Mouse (Mus musculus) forebrain, embryonic 11.5 days (tissue): Measurements from ENCODE around the gene Pard6a. TPM values are rescaled to one million over a fixed set of nuclear protein-coding genes. Genes with fewer than 3 reads are reported as not detected.
A peak's percentile ranks its signal among the peaks of the same experiment; 100 is the strongest.

Experiments
- ATAC-seq: fragments of 200-750 bp; cut with Nextera tagmentation; replicated peaks from 2 replicates; pipeline ENCODE4 v1.8.0; 2017; ENCODE audit warnings: moderate TSS enrichment; ENCODE audit not compliant: low FRiP score
- DNase-seq: peaks from one replicate; pipeline ENCODE4 v3.0.0-alpha.2; 2017; ENCODE audit warnings: low spot score
- H3K27ac ChIP-seq: fragments of 300-500 bp; sonication (generic); 2 replicates; pipeline ENCODE4 v1.5.1; 2014; ENCODE audit warnings: low read depth, low read length
- H3K27me3 ChIP-seq: fragments of 300-500 bp; sonication (generic); 2 replicates; pipeline ENCODE4 v1.6.1; 2014; ENCODE audit warnings: mild to moderate bottlenecking, low read length, mixed read lengths; ENCODE audit not compliant: control insufficient read depth, insufficient read depth
- H3K36me3 ChIP-seq: fragments of 300-500 bp; sonication (generic); 2 replicates; pipeline ENCODE4 v1.6.1; 2014; ENCODE audit warnings: mild to moderate bottlenecking, low read length, moderate library complexity, mixed read lengths; ENCODE audit not compliant: control insufficient read depth, insufficient read depth
- H3K4me1 ChIP-seq: fragments of 300-500 bp; sonication (generic); replicated peaks from 2 replicates; pipeline ENCODE4 v1.6.1; 2014; ENCODE audit warnings: low read length, mixed read lengths; ENCODE audit not compliant: control insufficient read depth, insufficient read depth
- H3K4me2 ChIP-seq: fragments of 300-500 bp; sonication (generic); 2 replicates; pipeline ENCODE4 v1.6.1; 2014; ENCODE audit warnings: low read depth, mild to moderate bottlenecking, low read length, moderate library complexity, mixed read lengths; ENCODE audit not compliant: severe bottlenecking
- H3K4me3 ChIP-seq: fragments of 300-500 bp; sonication (generic); 2 replicates; pipeline ENCODE4 v1.5.1; 2014; ENCODE audit warnings: low read depth, low read length
- H3K9ac ChIP-seq: fragments of 300-500 bp; sonication (generic); 2 replicates; pipeline ENCODE4 v1.6.1; 2014; ENCODE audit warnings: low read length
- H3K9me3 ChIP-seq: fragments of 300-500 bp; sonication (generic); 2 replicates; pipeline ENCODE4 v1.6.1; 2016; ENCODE audit warnings: low read length, mixed read lengths; ENCODE audit not compliant: control insufficient read depth
- WGBS: fragments of 180-500 bp; shearing (Covaris S2); extraction: QIAGEN DNeasy Blood & Tissue Kit; methylation state at CpG from one replicate; pipeline ENCODE4 v1.1.7; 2014; 5-methylcytosine and 5-hydroxymethylcytosine counted together
- polyA plus RNA-seq: library from polyadenylated mRNA; unstranded; fragments of >200 nt; fragmentation: Nextera tagmentation; extraction: Ambion mirVana; gene quantifications from 2 replicates; pipeline ENCODE4 v1.2.1, GENCODE M21; 2014

Pard6a gene
- 24.9 and 25.1 TPM in 2 replicates for polyA plus RNA-seq

DNA sequence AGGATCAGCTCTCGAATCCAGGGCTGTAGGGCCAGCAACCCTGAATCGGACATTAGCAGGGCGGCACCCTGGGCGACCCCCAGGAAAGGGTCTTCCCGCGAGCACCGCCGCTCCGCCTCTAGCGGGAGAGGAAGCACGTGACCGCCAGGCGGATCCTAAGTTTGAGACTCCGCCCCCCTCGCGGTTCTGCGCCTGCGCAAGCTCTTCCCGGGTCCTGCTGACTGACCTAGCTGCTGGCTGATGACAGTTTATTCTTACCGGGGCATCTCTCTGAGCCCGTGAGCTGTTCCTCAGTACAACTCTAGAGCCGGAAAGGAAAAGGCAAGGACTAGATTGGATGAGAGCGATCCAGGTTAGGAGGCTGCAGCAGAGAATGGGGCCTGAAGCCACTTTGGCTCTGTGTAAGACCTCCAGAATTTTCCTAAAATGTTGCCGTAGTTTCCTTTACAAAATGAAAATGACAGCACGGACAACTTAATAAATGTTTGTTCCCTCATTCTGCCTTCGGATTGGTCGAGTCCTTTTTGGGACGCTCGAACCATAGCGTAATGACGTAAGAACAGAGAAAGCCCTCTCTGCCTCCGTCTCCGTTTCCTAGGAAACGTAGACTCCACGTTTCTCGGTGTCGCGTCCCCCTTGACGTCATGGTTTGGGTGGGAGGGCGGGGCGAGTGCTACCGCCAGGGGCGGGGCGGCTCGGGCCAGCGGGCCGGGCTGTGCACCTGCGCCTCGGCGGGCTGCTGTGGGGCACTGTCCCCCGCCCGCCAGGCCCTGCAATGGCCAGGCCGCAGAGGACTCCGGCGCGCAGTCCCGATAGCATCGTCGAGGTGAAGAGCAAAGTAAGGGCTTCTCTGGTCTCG lies at the start of gene Pard6a, which contains the start of gene Acd:
Gene Pard6a, plus strand, starts transcription at position 183 of the 859 bp plus-strand sequence.
Gene Acd, minus strand, starts transcription at position 137 of the 859 bp plus-strand sequence.
- H3K27ac ChIP-seq = peak within 1 kb of the TSS; percentile 84
- H3K27me3 ChIP-seq = no peaks in the 10 kb centered on the region
- peaks cover 8% of the 10 kb centered on the region for H3K4me1 ChIP-seq
- WGBS = under 1% methylated on average over 59 of the region's 60 CpGs
- H3K4me3 ChIP-seq = peak within 1 kb of the TSS; percentile 66
- DNase-seq = peak; percentile 98
- peaks cover 6% of the 10 kb centered on the region; the same call in 1 of the 2 replicates for H3K36me3 ChIP-seq
- H3K9ac ChIP-seq = peak within 1 kb of the TSS; percentile 70
- peak; percentile 82 for ATAC-seq
- peak within 1 kb of the TSS; percentile 93 for H3K4me2 ChIP-seq
- no peaks in the 10 kb centered on the region for H3K9me3 ChIP-seq

GRCm38 (mm10) chr8:105657641-105658040 lies 43.3 kb upstream of the Pard6a start:
- no peaks in the 10 kb centered on the region for H3K4me1 ChIP-seq
- no peak overlapping the region for H3K9ac ChIP-seq
- no peak overlapping the region for H3K4me2 ChIP-seq
- ATAC-seq (no peak), DNase-seq (no peak)
- no peak overlapping the region for H3K4me3 ChIP-seq
- no peaks in the 10 kb centered on the region for H3K27me3 ChIP-seq
- H3K9me3 ChIP-seq = no peaks in the 10 kb centered on the region
- H3K36me3 ChIP-seq = peaks cover 3% of the 10 kb centered on the region; the same call in 1 of the 2 replicates
- no peak overlapping the region for H3K27ac ChIP-seq

- Histone ChIP-seq H3K27ac (no peak overlapping the region), H3K36me3 (peaks cover 5% of the 10 kb centered on the region; the same call in 1 of the 2 replicates)
- no peak for DNase-seq
Observed at GRCm38 (mm10) chr8:105661167-105661566, 39.8 kb upstream of the Pard6a start.

GRCm38 (mm10) chr8:105677891-105678290 lies 23.1 kb upstream of the Pard6a start:
- no peak overlapping the region for H3K4me3 ChIP-seq
- H3K27ac ChIP-seq = no peak overlapping the region
- no peaks in the 10 kb centered on the region for H3K4me1 ChIP-seq
- no peaks in the 10 kb centered on the region for H3K27me3 ChIP-seq
- H3K4me2 ChIP-seq = no peak overlapping the region
- 89% methylated on average over 1 of the region's 1 CpGs for WGBS
- ATAC-seq (no peak), DNase-seq (no peak)
- no peaks in the 10 kb centered on the region for H3K9me3 ChIP-seq
- H3K9ac ChIP-seq = no peak overlapping the region
- H3K36me3 ChIP-seq = peaks cover 12% of the 10 kb centered on the region

More at GRCm38 (mm10) chr8:105661167-105661566, 39.8 kb upstream of the Pard6a start:
- Histone ChIP-seq H3K9me3 (no peaks in the 10 kb centered on the region), H3K4me3 (no peak overlapping the region), H3K9ac (no peak overlapping the region), H3K4me1 (no peaks in the 10 kb centered on the region), H3K4me2 (no peak overlapping the region), H3K27me3 (no peaks in the 10 kb centered on the region)
- 87% methylated on average over 3 of the region's 3 CpGs for WGBS
- no peak for ATAC-seq

DNA sequence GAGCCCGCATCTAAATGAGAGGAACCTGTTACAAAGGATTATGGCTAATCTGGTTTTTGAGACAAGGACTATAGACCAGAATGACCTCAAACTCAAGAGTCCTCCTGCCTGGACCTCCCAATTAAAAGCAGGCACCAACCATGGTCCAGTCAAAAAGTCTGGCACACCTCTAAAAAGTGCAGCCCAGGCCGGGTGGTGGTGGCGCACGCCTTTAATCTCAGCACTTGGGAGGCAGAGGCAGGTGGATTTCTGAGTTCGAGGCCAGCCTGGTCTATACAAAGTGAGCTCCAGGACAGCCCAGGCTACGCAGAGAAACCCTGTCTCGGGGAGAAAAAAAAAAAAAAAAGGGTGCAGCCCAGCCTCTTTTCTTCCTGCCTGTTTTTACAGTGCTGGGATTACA lies 15.6 kb upstream of the Pard6a start:
- no peaks in the 10 kb centered on the region for H3K27me3 ChIP-seq
- H3K4me3 ChIP-seq = no peak overlapping the region
- WGBS = 82% methylated on average over 7 of the region's 7 CpGs
- H3K27ac ChIP-seq = no peak overlapping the region
- H3K4me2 ChIP-seq = no peak overlapping the region
- no peaks in the 10 kb centered on the region for H3K4me1 ChIP-seq
- DNase-seq (no peak), ATAC-seq (no peak)
- H3K9ac ChIP-seq = no peak overlapping the region
- H3K9me3 ChIP-seq = no peaks in the 10 kb centered on the region
- H3K36me3 ChIP-seq = peaks cover 11% of the 10 kb centered on the region; the same call in 1 of the 2 replicates

DNA sequence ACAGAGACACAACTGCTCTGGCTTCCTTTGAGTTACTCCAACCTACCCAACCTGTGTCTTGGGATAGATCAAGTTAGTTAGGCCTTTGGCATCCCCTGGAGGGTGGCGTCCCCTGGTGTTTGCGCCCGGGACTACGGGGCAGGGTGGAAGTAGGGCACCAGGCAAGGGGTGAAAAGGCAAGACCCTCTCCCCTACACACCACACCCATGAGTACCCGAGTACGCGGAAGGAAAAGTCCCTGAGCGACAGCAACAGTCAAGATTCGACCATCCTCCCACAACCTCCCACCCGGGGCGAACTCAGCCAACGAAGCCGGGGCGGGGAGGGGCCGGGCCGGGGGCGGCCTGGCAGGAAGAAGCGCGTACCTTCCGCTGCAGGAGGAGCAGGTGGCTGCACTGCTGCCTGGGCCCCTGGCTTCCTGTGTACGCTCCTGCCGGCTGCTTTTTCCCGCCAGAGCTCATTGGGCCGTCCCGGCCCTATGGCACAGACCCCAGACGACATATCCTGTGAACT lies 15.1 kb upstream of the Pard6a start, which contains the start of gene Carmil2:
Gene Carmil2, plus strand, starts transcription at position 479 of the 513 bp plus-strand sequence.
- H3K9me3 ChIP-seq = no peaks in the 10 kb centered on the region
- H3K4me2 ChIP-seq = 0 out of 2 replicates have a peak within 1 kb of the TSS, but pooled peaks have one; percentile 5
- ATAC-seq (peak; percentile 36; the same call in 1 of the 2 replicates), DNase-seq (no peak)
- no peak within 1 kb of the TSS for H3K4me3 ChIP-seq
- H3K4me1 ChIP-seq = no peaks in the 10 kb centered on the region
- no peak within 1 kb of the TSS for H3K9ac ChIP-seq
- H3K27ac ChIP-seq = 0 out of 2 replicates have a peak within 1 kb of the TSS, but pooled peaks have one; percentile 2
- H3K27me3 ChIP-seq = no peaks in the 10 kb centered on the region
- WGBS = 19% methylated on average over 25 of the region's 26 CpGs
- H3K36me3 ChIP-seq = peaks cover 11% of the 10 kb centered on the region; the same call in 1 of the 2 replicates

DNA sequence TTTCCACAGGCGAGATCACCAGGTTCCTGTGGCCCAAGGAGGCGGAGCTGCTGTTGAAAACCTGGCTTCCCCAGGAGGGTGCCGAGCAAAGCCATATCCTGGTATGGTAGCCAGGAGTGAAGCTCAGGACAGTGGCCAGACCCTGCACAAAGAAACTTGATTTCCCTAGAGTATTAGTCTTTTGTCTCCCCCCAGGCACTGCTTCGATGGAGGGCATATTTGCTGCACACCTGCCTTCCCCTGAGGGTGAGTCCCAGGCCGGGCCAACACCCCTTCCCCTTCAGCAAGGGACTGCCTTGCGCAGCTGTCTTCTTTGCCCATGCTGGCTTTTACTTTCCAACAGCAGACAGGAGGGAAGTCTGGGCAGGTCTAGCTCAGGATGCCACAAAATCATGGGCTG lies 14.4 kb upstream of the Pard6a start:
- H3K27ac ChIP-seq = no peak overlapping the region
- no peak overlapping the region for H3K4me3 ChIP-seq
- peaks cover 11% of the 10 kb centered on the region; the same call in 1 of the 2 replicates for H3K36me3 ChIP-seq
- WGBS = 67% methylated on average over 6 of the region's 6 CpGs
- H3K4me2 ChIP-seq = no peak overlapping the region
- no peak overlapping the region for H3K9ac ChIP-seq
- DNase-seq (no peak), ATAC-seq (no peak)
- no peaks in the 10 kb centered on the region for H3K9me3 ChIP-seq
- H3K4me1 ChIP-seq = no peaks in the 10 kb centered on the region
- no peaks in the 10 kb centered on the region for H3K27me3 ChIP-seq

GRCm38 (mm10) chr8:105687512-105687911 lies 13.4 kb upstream of the Pard6a start:
- Histone ChIP-seq H3K4me3 (no peak overlapping the region), H3K9ac (no peak overlapping the region), H3K4me1 (no peaks in the 10 kb centered on the region), H3K9me3 (no peaks in the 10 kb centered on the region; the same call in 1 of the 2 replicates), H3K27ac (no peak overlapping the region), H3K27me3 (no peaks in the 10 kb centered on the region), H3K4me2 (no peak overlapping the region), H3K36me3 (peaks cover 7% of the 10 kb centered on the region; the same call in 1 of the 2 replicates)
- no peak for DNase-seq
- WGBS = 67% methylated on average over 8 of the region's 8 CpGs
- ATAC-seq = no peak
